Mouse (Mus musculus) inflammation-experienced regulatory T-cells, adult 16 weeks (primary cell): ENCODE data around the gene Gm21994. TPM values are rescaled to one million over a fixed set of nuclear protein-coding genes. Genes with fewer than 3 reads are reported as not detected.

Source experiments
- polyA plus RNA-seq: library from polyadenylated mRNA; unstranded; fragments of 100-300 nt; shearing (Covaris generic); gene quantifications from one replicate; pipeline ENCODE4 v1.2.1, GENCODE M21; 2017

Gene Gm21994
- polyA plus RNA-seq, result 50.0 TPM

DNA sequence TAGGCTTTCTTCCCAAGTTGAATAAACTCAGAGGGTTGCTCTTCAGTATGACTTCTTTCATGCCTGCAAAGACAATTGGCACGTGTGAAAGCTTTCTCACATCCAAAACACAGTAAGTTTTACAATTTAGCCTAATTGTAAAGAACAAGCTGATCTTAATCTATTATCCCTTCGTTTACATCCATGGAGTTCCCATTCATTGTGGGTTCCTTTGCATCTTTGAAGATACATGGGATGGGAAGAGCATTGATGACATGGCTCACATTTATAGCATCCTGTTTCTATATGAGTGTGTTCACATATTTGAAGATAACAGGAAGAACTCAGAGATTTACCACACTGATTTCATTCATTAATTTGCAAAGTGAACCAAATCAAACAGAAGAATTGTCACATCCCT, at the start of gene Gm21994:
Gm21994 (minus strand) TSS at position 101 of the 400 bp plus-strand sequence.

DNA sequence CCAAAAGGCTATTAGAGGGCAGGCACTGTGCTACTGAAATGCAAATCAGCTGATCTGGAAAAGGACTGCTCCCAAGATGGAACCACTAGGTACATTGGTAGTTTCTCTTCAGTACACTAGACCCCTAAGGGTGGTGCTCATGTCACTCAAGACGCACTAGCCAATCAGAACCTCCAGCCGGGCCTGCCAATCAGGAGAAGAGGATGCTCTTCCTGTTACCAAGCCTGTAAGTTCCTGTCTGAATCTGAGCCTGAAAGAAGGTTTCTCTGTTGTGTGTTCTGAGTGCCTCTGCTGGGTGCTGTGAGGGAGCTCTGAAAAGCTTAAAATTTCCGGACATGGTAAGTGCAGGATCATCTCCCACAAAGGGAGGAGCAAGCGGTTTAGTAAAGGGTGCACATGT, 1.9 kb upstream of the Gm21994 start, which contains the start of gene Gm14124:
Gm14124 (plus strand) TSS at position 227 of the 400 bp plus-strand sequence.

GRCm38 (mm10) chr2:150217600-150218362, 37.6 kb downstream of the Gm21994 start, which contains the start of gene Zfp937:
Gene Zfp937, plus strand, starts transcription at chr2:150218073.

Other genes with a start within 250 kb of the Gm21994 start
- gene Zfp120, start 118.9 kb downstream of the Gm21994 start, polyA plus RNA-seq, result 35.8 TPM
- gene Gm10770, start 75.9 kb downstream of the Gm21994 start, polyA plus RNA-seq, result not detected
- 1.3 TPM for gene Gm14139, start 73.8 kb downstream of the Gm21994 start, polyA plus RNA-seq
- gene Zfp937, start 37.5 kb downstream of the Gm21994 start, polyA plus RNA-seq, result 20.5 TPM
- 0.13 TPM for gene Gm14124, start 1.9 kb upstream of the Gm21994 start, polyA plus RNA-seq
- 23.6 TPM for gene Gm10130, start 68.1 kb upstream of the Gm21994 start, polyA plus RNA-seq
- gene 3300002I08Rik, start 107.2 kb upstream of the Gm21994 start, polyA plus RNA-seq, result 9.5 TPM
- gene Zfp442, start 195.9 kb upstream of the Gm21994 start, polyA plus RNA-seq, result 13.0 TPM
- 1.0 TPM for gene Zfp345, start 229.5 kb upstream of the Gm21994 start, polyA plus RNA-seq